Mouse (Mus musculus): ENCODE results near the gene Piga. TPM values are rescaled to one million over a fixed set of nuclear protein-coding genes. Genes with fewer than 3 reads are reported as not detected.

The Piga gene
- polyA plus RNA-seq, 1 experiment from 2014 or later: 16.0 TPM

Other genes starting within 250 kb of the Piga start
- 0.32 and 0.47 TPM in 2 replicates for gene Bmx, start 161.6 kb upstream of the Piga start, polyA plus RNA-seq (2016; fragmentation: Nextera tagmentation; extraction: Ambion mirVana)
- 5.5 and 6.6 TPM in 2 replicates for gene Pir, start 150.4 kb upstream of the Piga start, polyA plus RNA-seq (2016; fragmentation: Nextera tagmentation; extraction: Ambion mirVana)
- 1.9 TPM in 2 replicates for gene Vegfd, start 46.4 kb upstream of the Piga start, polyA plus RNA-seq (2016; fragmentation: Nextera tagmentation; extraction: Ambion mirVana)
- not detected in 2 replicates for gene Asb11, start 17.2 kb downstream of the Piga start, polyA plus RNA-seq (2016; fragmentation: Nextera tagmentation; extraction: Ambion mirVana)
- gene Asb9, start 86.5 kb downstream of the Piga start, polyA plus RNA-seq (2016; fragmentation: Nextera tagmentation; extraction: Ambion mirVana): 1.6 and 2.0 TPM in 2 replicates

Measured in embryonic facial prominence, embryonic 12.5 days (tissue).